Mouse (Mus musculus): ENCODE measurements around the gene Olfml2b. TPM values are rescaled to one million over a fixed set of nuclear protein-coding genes. Genes with fewer than 3 reads are reported as not detected.
A peak's percentile ranks its signal among the peaks of the same experiment; 100 is the strongest.

The Olfml2b gene
- polyA plus RNA-seq, 1 experiment from 2014 or later: 5.9 TPM

- H3K27ac ChIP-seq: no peak overlapping the region
- 76% methylated on average over 15 of the region's 15 CpGs for WGBS
- H3K27me3 ChIP-seq (ENCODE audit: insufficient read depth, poor library complexity, severe bottlenecking): no peaks in the 10 kb centered on the region
- no peaks in the 10 kb centered on the region for H3K9me3 ChIP-seq
- peaks cover 36% of the 10 kb centered on the region for H3K4me1 ChIP-seq (replicated peaks)
- DNase-seq (ENCODE audit: low spot score): no peak
- no peak overlapping the region for H3K4me3 ChIP-seq
- H3K36me3 ChIP-seq: peaks cover 7% of the 10 kb centered on the region; the same call in 1 of the 2 replicates
These were observed 7.8 kb downstream of the Olfml2b start for GRCm38 (mm10) chr1:170651989-170652740.

DNA sequence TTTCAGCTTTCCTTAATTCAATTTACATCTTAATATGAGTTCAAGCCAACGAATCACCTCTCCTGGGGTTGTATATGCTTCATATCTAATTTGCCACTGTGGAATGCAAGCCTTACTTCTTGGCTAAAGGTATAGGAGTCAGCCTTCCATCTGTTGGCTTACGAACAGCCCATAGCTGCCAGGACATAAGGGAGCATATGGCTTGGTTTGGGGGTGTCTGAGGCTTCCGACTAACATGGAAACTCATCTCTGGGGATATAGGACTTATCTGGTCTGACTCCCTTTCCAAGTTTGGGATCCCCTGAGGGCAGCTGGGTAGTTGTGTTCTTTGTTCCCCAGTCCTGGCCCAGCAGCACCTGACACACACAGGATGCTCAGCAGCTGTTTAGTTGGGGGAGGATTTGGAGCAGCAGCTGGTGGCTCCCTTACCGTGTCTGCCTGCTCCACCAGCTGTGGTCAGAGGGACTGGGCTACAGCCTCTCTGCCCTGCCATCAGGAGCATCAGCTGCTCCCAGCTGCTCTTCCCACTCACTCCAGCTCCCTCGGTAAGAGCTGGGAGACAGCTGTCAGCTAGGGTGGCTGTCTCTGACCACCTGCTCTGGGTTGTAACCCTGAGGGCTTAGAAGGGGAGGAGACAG is 11.1 kb downstream of the Olfml2b start:
- DNase-seq (ENCODE audit: low spot score): peak; percentile 53
- peak overlapping the region; percentile 3 for H3K27ac ChIP-seq
- H3K4me3 ChIP-seq: no peak overlapping the region
- H3K9me3 ChIP-seq: no peaks in the 10 kb centered on the region
- H3K4me1 ChIP-seq (replicated peaks): peaks cover 44% of the 10 kb centered on the region
- peaks cover 3% of the 10 kb centered on the region; the same call in 1 of the 2 replicates for H3K36me3 ChIP-seq
- WGBS: 64% methylated on average over 5 of the region's 5 CpGs
- no peaks in the 10 kb centered on the region for H3K27me3 ChIP-seq (ENCODE audit: insufficient read depth, poor library complexity, severe bottlenecking)

GRCm38 (mm10) chr1:170656518-170657227 is 12.3 kb downstream of the Olfml2b start:
- Histone ChIP-seq H3K27me3 (ENCODE audit: insufficient read depth, poor library complexity, severe bottlenecking) (no peaks in the 10 kb centered on the region), H3K4me3 (no peak overlapping the region), H3K36me3 (no peaks in the 10 kb centered on the region), H3K4me1 (replicated peaks) (peaks cover 38% of the 10 kb centered on the region), H3K27ac (peak overlapping the region; percentile 83), H3K9me3 (no peaks in the 10 kb centered on the region)
- no peak for DNase-seq (ENCODE audit: low spot score)
- 74% methylated on average over 11 of the region's 11 CpGs for WGBS

DNA sequence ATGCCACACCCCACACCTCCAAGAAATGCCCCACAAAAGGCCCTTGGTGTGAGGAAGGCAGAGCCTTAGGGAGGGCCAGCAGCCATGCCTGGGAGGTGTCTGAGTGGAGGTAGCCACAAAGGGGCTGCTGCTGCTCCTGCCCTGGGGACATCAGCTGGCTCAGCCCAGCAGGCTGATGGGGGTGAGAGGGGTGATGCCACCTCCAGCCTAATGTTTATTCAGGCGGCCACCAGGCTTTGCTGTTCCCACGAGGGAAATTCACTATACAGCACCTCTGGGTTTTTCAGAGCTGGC is 12.8 kb downstream of the Olfml2b start:
- Histone ChIP-seq H3K36me3 (no peaks in the 10 kb centered on the region), H3K4me1 (replicated peaks) (peaks cover 33% of the 10 kb centered on the region), H3K27ac (peak overlapping the region; percentile 83), H3K27me3 (ENCODE audit: insufficient read depth, poor library complexity, severe bottlenecking) (no peaks in the 10 kb centered on the region), H3K4me3 (no peak overlapping the region), H3K9me3 (no peaks in the 10 kb centered on the region)
- WGBS: 34% methylated on average over 2 of the region's 2 CpGs
- DNase-seq (ENCODE audit: low spot score): no peak

- Histone ChIP-seq H3K27ac (peak overlapping the region; percentile 83), H3K4me3 (no peak overlapping the region), H3K9me3 (no peaks in the 10 kb centered on the region), H3K36me3 (peaks cover 5% of the 10 kb centered on the region; the same call in 1 of the 2 replicates), H3K27me3 (ENCODE audit: insufficient read depth, poor library complexity, severe bottlenecking) (no peaks in the 10 kb centered on the region), H3K4me1 (replicated peaks) (peaks cover 31% of the 10 kb centered on the region)
- DNase-seq (ENCODE audit: low spot score): peak; percentile 38
- WGBS: 53% methylated on average over 13 of the region's 13 CpGs
These were observed 13.4 kb downstream of the Olfml2b start for GRCm38 (mm10) chr1:170657643-170658314.

DNA sequence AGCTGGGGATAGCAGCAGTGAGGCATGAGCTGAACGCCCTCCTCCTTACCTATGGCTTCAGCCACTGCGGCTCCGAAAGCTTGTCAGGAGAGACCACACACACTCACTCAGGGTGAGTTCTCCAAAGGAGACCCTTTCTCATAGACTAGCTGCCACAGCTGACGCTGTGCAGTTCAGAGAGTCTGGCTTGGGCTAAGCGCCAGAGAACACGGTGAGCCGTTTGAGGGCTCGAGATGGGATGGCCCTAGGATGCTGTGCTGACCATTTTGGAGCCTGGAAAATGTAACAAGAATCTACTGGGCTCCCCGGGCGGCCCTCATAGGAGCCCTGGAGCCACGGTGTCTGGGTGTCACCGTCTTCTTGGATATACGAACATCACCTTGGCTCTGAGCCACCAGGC is 14.9 kb downstream of the Olfml2b start:
- H3K4me3 ChIP-seq: no peak overlapping the region
- peaks cover 31% of the 10 kb centered on the region for H3K4me1 ChIP-seq (replicated peaks)
- no peaks in the 10 kb centered on the region for H3K9me3 ChIP-seq
- WGBS: 93% methylated on average over 13 of the region's 13 CpGs
- DNase-seq (ENCODE audit: low spot score): no peak
- no peaks in the 10 kb centered on the region for H3K27me3 ChIP-seq (ENCODE audit: insufficient read depth, poor library complexity, severe bottlenecking)
- peaks cover 13% of the 10 kb centered on the region; the same call in 1 of the 2 replicates for H3K36me3 ChIP-seq
- no peak overlapping the region for H3K27ac ChIP-seq

DNA sequence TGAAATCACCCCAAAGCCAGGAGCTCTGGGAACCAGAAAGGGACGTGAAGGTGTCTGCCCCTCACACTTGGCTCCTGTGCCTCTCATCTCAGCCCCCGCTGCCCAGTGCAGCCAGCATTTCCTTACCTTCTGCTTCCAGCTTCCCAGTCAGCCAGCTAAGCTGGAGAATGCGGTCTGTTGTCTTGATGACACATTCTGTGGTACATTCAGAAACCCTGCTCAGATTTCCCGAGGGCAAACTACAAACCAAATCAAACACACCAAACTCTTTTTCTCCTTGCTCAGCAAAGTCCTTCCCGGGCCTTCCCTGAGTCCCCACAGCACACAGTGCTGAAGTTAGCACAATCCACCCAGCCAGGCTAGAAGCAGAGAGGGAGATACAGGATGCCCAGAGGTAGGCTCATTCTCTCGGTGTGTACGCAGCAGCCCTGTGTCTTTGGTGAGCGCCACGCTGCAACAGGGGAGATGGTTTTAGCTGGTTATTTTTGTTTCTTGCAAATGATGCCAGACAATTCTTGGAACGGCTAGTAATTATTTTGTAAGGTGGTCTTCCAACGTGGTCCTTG is 20.4 kb downstream of the Olfml2b start:
- Histone ChIP-seq H3K4me1 (replicated peaks) (no peaks in the 10 kb centered on the region), H3K9me3 (no peaks in the 10 kb centered on the region)
- WGBS: 85% methylated on average over 11 of the region's 11 CpGs

DNA sequence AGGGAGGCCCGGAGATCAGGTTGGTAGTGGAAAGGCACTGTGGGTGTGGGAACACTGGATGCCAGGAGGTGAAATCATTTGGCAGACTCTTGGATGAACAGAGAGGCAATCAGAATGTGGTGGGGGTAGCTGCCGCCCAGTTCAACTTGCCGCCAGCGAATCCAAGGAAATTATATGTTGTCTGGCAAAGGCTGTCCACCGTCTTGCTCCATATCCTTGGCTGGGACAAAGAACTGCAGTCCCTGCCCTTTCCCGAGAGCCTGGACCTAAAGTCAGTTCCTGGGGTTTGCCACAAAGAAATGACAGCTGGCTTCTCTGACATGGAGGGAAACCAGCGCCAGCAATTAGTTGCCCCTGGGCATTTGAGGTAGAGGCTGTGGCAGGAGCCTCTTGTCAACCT is 20.9 kb downstream of the Olfml2b start:
- no peak overlapping the region for H3K27ac ChIP-seq
- no peaks in the 10 kb centered on the region for H3K9me3 ChIP-seq
- peaks cover 31% of the 10 kb centered on the region for H3K36me3 ChIP-seq
- no peak overlapping the region for H3K4me3 ChIP-seq
- no peak for DNase-seq (ENCODE audit: low spot score)
- H3K4me1 ChIP-seq (replicated peaks): no peaks in the 10 kb centered on the region
- 85% methylated on average over 7 of the region's 7 CpGs for WGBS
- H3K27me3 ChIP-seq (ENCODE audit: insufficient read depth, poor library complexity, severe bottlenecking): no peaks in the 10 kb centered on the region

More for the DNA sequence above, 20.4 kb downstream of the Olfml2b start:
- H3K27ac ChIP-seq: no peak overlapping the region
- no peak for DNase-seq (ENCODE audit: low spot score)
- peaks cover 26% of the 10 kb centered on the region for H3K36me3 ChIP-seq
- H3K4me3 ChIP-seq: no peak overlapping the region
- no peaks in the 10 kb centered on the region for H3K27me3 ChIP-seq (ENCODE audit: insufficient read depth, poor library complexity, severe bottlenecking)

DNA sequence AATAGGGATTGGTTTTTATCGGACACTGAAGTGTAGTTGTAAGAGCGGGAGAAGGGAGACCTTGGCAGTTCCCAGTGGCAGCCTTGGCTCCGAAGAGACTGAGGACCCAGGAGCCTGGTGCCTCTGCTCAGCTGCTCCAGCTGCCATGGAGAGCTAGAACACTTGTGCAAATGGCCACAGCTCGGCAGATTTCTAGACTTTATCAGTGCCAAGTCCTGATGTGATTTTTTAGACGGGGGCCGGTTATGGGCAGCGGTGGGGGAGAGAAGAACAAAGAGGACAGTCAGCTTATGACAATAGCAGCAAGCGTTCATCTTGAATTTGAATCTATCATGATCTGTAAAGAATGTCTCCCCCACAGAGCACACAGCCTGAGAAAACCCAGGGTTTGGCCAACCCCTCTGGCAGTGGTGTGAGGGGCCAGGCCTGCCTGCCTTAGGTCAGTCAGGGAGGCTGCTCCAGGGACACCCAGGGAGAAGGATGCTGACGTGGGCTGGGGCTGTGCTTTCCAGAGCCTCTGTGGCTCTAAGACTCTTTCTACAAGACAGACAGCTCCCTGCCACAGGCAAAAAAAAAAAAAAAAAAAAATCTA is 29.9 kb downstream of the Olfml2b start:
- H3K27ac ChIP-seq: 0 out of 2 replicates have a peak overlapping the region, but pooled peaks have one; percentile 40
- no peaks in the 10 kb centered on the region for H3K27me3 ChIP-seq (ENCODE audit: insufficient read depth, poor library complexity, severe bottlenecking)
- peaks cover 5% of the 10 kb centered on the region for H3K4me1 ChIP-seq (replicated peaks)
- WGBS: 64% methylated on average over 9 of the region's 9 CpGs
- no peak overlapping the region for H3K4me3 ChIP-seq
- 0 out of 2 replicates have a peak, but pooled peaks cover 3% of the 10 kb centered on the region for H3K9me3 ChIP-seq
- DNase-seq (ENCODE audit: low spot score): no peak
- peaks cover 22% of the 10 kb centered on the region for H3K36me3 ChIP-seq

DNA sequence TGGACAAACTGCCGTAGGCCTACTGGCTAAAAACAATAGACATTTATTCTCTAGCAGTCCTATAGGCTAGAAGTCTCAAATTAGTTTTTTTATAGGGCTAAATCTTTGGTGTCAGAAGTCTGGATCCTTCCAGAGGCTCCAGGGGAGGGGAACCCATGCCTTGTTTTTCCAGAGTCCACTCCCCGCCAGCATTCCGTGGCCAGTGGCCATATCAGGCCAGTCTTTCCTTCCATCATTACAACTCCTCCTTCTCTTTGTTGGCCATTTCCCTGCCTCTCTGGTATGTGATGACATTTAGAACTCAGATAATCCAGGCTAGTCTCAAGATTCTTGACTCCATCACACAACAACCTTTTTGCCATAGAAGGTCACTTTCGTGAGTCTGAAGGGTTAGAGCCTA is 33.3 kb downstream of the Olfml2b start:
- Histone ChIP-seq H3K27ac (no peak overlapping the region), H3K27me3 (ENCODE audit: insufficient read depth, poor library complexity, severe bottlenecking) (no peaks in the 10 kb centered on the region), H3K4me1 (replicated peaks) (peaks cover 5% of the 10 kb centered on the region), H3K9me3 (0 out of 2 replicates have a peak, but pooled peaks cover 3% of the 10 kb centered on the region), H3K36me3 (peaks cover 7% of the 10 kb centered on the region; the same call in 1 of the 2 replicates), H3K4me3 (no peak overlapping the region)
- no peak for DNase-seq (ENCODE audit: low spot score)
- whole genome bisulfite sequencing: 93% methylated on average over 4 of the region's 4 CpGs

DNA sequence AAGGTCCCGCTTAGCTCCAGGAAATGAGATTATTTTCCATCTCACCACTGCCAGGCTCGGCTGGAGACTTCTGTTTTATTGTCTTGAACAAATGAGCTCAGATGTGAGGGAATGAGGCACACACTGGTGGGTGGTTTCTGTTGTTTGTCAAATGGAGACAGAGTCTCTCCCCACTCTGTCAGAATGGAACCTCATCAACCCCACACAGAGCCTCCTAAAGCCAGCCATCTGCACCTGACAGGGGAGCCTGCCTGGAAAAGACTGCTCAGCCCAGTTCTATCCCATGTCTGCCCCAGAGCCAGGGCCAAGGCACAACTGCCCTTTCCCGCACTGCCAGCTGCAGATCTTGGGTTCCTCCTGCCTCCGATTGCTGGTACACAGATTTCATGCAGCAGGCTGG is 34.5 kb downstream of the Olfml2b start:
- Histone ChIP-seq H3K27ac (no peak overlapping the region), H3K4me3 (no peak overlapping the region), H3K9me3 (0 out of 2 replicates have a peak, but pooled peaks cover 3% of the 10 kb centered on the region), H3K4me1 (replicated peaks) (peaks cover 5% of the 10 kb centered on the region), H3K36me3 (peaks cover 7% of the 10 kb centered on the region; the same call in 1 of the 2 replicates), H3K27me3 (ENCODE audit: insufficient read depth, poor library complexity, severe bottlenecking) (no peaks in the 10 kb centered on the region)
- DNase-seq (ENCODE audit: low spot score): no peak
- 74% methylated on average over 4 of the region's 4 CpGs for WGBS

DNA sequence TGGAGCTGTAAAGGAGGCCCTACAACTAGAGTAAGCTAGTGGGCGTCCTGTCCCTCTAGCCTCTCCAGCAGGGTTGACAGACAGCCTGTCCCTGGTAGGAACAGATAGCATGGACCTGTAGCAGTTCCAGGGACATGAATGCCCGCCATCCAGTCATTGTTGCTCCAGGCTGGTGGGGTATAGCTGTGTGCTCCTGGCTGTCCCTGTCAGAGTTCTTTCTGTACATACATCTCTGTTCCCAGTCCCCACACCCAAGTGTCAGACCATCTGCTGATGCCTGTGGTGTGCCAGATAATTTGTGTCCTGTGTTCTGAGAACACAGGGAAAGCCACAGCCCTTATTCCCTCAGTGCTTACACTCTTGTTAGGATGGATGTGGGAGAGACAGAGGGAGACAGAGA is 35.3 kb downstream of the Olfml2b start:
- Histone ChIP-seq H3K9me3 (0 out of 2 replicates have a peak, but pooled peaks cover 3% of the 10 kb centered on the region), H3K4me1 (replicated peaks) (no peaks in the 10 kb centered on the region), H3K36me3 (peaks cover 7% of the 10 kb centered on the region; the same call in 1 of the 2 replicates), H3K27ac (no peak overlapping the region), H3K4me3 (no peak overlapping the region), H3K27me3 (ENCODE audit: insufficient read depth, poor library complexity, severe bottlenecking) (no peaks in the 10 kb centered on the region)
- DNase-seq (ENCODE audit: low spot score): no peak
- WGBS: 76% methylated on average over 2 of the region's 2 CpGs
